Mouse (Mus musculus) limb, embryonic 14.5 days (tissue): Measurements from ENCODE around the gene M6pr. TPM values are rescaled to one million over a fixed set of nuclear protein-coding genes. Genes with fewer than 3 reads are reported as not detected.

ENCODE experiments used
- ATAC-seq: fragments of 200-750 bp; cut with Nextera tagmentation; 2 replicates; pipeline ENCODE4 v1.8.0; 2017; ENCODE audit warnings: low read depth, moderate number of reproducible peaks, moderate TSS enrichment; ENCODE audit not compliant: low FRiP score
- DNase-seq: peaks from one replicate; pipeline ENCODE4 v3.0.0-alpha.2; 2015; ENCODE audit warnings: low spot score
- H3K27ac ChIP-seq: fragments of 300-500 bp; sonication (generic); replicated peaks from 2 replicates; pipeline ENCODE4 v1.5.1; 2014; ENCODE audit warnings: low read depth, mild to moderate bottlenecking, low read length, moderate library complexity, mixed read lengths
- H3K27me3 ChIP-seq: fragments of 300-500 bp; sonication (generic); 2 replicates; pipeline ENCODE4 v1.6.1; 2014; ENCODE audit warnings: low read length, mixed read lengths; ENCODE audit not compliant: control insufficient read depth, insufficient read depth
- H3K36me3 ChIP-seq: fragments of 300-500 bp; sonication (generic); 2 replicates; pipeline ENCODE4 v1.6.1; 2014; ENCODE audit warnings: mild to moderate bottlenecking, low read length, moderate library complexity, mixed read lengths; ENCODE audit not compliant: control insufficient read depth, insufficient read depth
- H3K4me1 ChIP-seq: fragments of 300-500 bp; sonication (generic); 2 replicates; pipeline ENCODE4 v1.6.1; 2014; ENCODE audit warnings: antibody characterized with exemption, low read length, mixed read lengths; ENCODE audit not compliant: control insufficient read depth, insufficient read depth
- H3K4me2 ChIP-seq: fragments of 300-500 bp; sonication (generic); replicated peaks from 2 replicates; pipeline ENCODE4 v1.6.1; 2014; ENCODE audit warnings: low read depth, mild to moderate bottlenecking, low read length, moderate library complexity; ENCODE audit not compliant: severe bottlenecking
- H3K4me3 ChIP-seq: fragments of 300-500 bp; sonication (generic); replicated peaks from 2 replicates; pipeline ENCODE4 v1.5.1; 2014; ENCODE audit warnings: low read length
- H3K9ac ChIP-seq: fragments of 300-500 bp; sonication (generic); 2 replicates; pipeline ENCODE4 v1.6.1; 2014; ENCODE audit warnings: mild to moderate bottlenecking, low read depth, low read length, moderate library complexity; ENCODE audit not compliant: severe bottlenecking
- H3K9me3 ChIP-seq: fragments of 300-500 bp; sonication (generic); 2 replicates; pipeline ENCODE4 v1.6.1; 2016; ENCODE audit warnings: low read length; ENCODE audit not compliant: control insufficient read depth
- POLR2A ChIP-seq: fragments of 200-500 bp; IDR thresholded peaks from 2 replicates; pipeline ENCODE4 v1.8.0; 2012; ENCODE audit warnings: inconsistent platforms, mild to moderate bottlenecking, moderate library complexity, borderline replicate concordance; ENCODE audit not compliant: insufficient read depth, insufficient read length; ENCODE audit errors: extremely low read depth
- whole genome bisulfite sequencing: fragments of 180-500 bp; shearing (Covaris S2); extraction: QIAGEN DNeasy Blood & Tissue Kit; methylation state at CpG from one replicate; pipeline ENCODE4 v1.1.7; 2014; 5-methylcytosine and 5-hydroxymethylcytosine counted together
- polyA plus RNA-seq, 2 experiments: library from polyadenylated mRNA; depleted of rRNA in 1 of 2; stranded (reverse) in 1 of 2; unstranded in 1 of 2; fragments of >200 nt; fragmentation: Nextera tagmentation in 1 of 2; extraction: Ambion mirVana in 1 of 2; gene quantifications; 2 replicates each; pipeline versions ENCODE4 v1.2.1 to v1.2.3; 2012 to 2014

The M6pr gene
- polyA plus RNA-seq, 2 experiments = 62.6 to 84.2 TPM

DNA sequence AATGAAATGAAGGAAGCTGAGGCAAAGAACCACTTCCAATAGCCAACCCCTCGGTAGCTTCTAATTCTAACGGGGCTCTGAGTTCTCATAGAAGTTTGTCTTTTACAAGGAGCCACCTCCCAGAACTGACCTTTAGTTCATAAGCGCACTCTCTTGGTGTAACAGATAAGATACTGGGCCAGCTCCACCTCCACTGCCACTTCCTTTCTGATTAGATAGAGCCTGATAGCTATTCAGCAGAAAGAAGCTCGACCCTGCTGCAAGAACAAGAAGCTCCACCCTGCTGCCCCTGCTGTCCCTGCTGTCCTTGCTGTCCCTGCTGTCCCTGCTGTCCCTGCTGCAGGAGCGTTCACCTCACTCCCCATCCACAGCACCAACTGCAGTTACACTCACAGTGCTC, 34.0 kb upstream of the M6pr start:
- 78% methylated on average over 5 of the region's 5 CpGs for WGBS
- Histone ChIP-seq H3K9ac (no peak overlapping the region), H3K9me3 (no peaks in the 10 kb centered on the region), H3K27me3 (no peaks in the 10 kb centered on the region), H3K4me3 (no peak overlapping the region), H3K27ac (no peak overlapping the region), H3K4me2 (no peak overlapping the region), H3K36me3 (no peaks in the 10 kb centered on the region), H3K4me1 (no peaks in the 10 kb centered on the region)
- DNase-seq (no peak), ATAC-seq (no peak)
- no peak for TF ChIP-seq POLR2A

DNA sequence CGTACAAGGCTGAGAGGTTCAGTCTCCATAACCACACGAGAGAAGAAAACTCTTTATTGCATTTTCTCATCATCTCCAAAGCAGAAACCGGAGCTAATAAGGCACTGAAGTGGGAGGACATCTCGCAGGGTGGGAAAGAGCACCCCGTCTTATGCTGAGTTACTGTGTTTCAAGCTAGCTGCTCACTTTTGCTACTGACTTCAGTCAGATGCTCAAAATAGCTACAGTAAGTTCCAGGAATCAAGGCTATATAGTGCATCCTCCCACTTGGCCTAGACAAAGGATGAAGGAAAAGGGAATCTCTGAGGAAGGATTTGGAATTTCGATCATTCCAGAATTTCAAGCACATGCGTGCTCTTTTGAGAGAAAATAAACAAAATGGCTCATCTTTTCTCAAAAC, 32.0 kb upstream of the M6pr start:
- Histone ChIP-seq H3K9ac (no peak overlapping the region), H3K4me1 (no peaks in the 10 kb centered on the region), H3K9me3 (no peaks in the 10 kb centered on the region), H3K36me3 (no peaks in the 10 kb centered on the region), H3K27me3 (no peaks in the 10 kb centered on the region), H3K27ac (no peak overlapping the region), H3K4me3 (no peak overlapping the region), H3K4me2 (no peak overlapping the region)
- WGBS = 87% methylated on average over 7 of the region's 7 CpGs
- DNase-seq (no peak), ATAC-seq (no peak)
- no peak for TF ChIP-seq POLR2A

DNA sequence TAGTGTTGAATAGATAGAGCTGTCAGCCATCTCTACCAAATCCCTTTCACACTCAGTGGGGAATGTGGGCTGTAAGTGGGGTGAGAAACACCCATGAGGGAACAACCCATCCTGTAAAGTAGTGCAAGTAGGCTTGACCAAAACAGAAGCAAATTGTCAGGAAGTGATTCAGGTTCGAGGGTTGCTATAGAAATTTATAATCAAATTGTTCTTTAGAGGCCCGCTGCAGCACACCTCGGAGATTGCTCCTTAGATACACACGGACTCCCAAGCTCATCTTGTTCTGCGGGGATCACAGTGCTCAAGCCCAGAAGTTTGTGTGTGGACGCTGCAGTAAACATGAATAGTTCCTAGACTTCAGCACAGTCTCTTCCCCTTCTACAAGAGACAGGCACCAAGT, 25.7 kb upstream of the M6pr start, which contains the start of gene Klrg1:
Gene Klrg1, minus strand, starts transcription at position 101 of the 400 bp plus-strand sequence.
- Histone ChIP-seq H3K9me3 (no peaks in the 10 kb centered on the region), H3K4me3 (no peak within 1 kb of the TSS), H3K36me3 (no peaks in the 10 kb centered on the region), H3K9ac (no peak within 1 kb of the TSS), H3K4me2 (no peak within 1 kb of the TSS), H3K27ac (no peak within 1 kb of the TSS), H3K4me1 (no peaks in the 10 kb centered on the region), H3K27me3 (no peaks in the 10 kb centered on the region)
- ATAC-seq (no peak), DNase-seq (no peak)
- TF ChIP-seq POLR2A = no peak
- 80% methylated on average over 6 of the region's 6 CpGs for WGBS

DNA sequence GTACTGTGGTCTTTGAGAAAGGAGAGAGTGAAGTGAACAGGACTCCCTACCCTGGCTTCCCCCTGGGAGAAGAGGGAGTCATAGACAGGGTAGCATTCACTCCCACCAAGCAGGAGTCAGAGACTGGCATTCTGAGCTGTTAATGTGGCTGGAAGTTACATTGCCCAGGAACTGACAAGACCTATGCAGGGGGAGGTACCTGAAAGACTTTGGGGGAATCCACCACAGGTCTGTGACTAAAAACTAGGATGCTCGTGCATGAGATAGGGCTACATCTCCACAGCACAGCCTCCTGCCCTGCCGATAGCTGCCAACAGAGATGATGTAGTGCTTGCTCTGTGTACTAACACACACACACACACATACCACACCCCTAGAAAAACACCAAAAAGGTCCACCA, 25.1 kb upstream of the M6pr start:
- no peaks in the 10 kb centered on the region for H3K36me3 ChIP-seq
- no peak for TF ChIP-seq POLR2A
- H3K27me3 ChIP-seq = no peaks in the 10 kb centered on the region
- H3K9me3 ChIP-seq = no peaks in the 10 kb centered on the region
- no peaks in the 10 kb centered on the region for H3K4me1 ChIP-seq
- no peak for ATAC-seq
- H3K9ac ChIP-seq = no peak overlapping the region
- H3K4me3 ChIP-seq = no peak overlapping the region
- no peak overlapping the region for H3K4me2 ChIP-seq
- DNase-seq = no peak
- no peak overlapping the region for H3K27ac ChIP-seq
- WGBS = 92% methylated on average over 2 of the region's 2 CpGs

DNA sequence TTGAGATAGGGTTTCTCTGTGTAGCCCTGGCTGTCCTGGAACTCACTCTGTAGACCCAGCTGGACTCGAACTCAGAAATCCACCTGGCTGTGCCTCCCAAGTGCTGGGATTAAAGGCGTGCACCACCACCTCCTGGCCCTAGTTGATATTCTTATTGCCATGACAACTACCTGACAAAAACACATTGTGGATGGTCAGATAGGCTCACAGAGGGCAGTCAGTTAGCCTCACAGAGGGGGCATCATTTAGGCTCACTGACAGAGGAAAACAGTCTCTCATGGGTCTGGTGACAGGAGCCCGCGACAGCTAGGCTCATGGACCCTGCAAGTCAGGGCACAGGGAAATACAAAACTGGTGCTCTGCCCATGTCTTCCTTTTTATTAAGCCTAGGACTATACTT, 24.2 kb upstream of the M6pr start:
- no peaks in the 10 kb centered on the region for H3K4me1 ChIP-seq
- TF ChIP-seq POLR2A = no peak
- no peak overlapping the region for H3K4me2 ChIP-seq
- H3K36me3 ChIP-seq = no peaks in the 10 kb centered on the region
- WGBS = 87% methylated on average over 4 of the region's 4 CpGs
- no peak for ATAC-seq
- no peak overlapping the region for H3K4me3 ChIP-seq
- no peaks in the 10 kb centered on the region for H3K9me3 ChIP-seq
- H3K27ac ChIP-seq = no peak overlapping the region
- no peak for DNase-seq
- H3K9ac ChIP-seq = no peak overlapping the region
- no peaks in the 10 kb centered on the region for H3K27me3 ChIP-seq

DNA sequence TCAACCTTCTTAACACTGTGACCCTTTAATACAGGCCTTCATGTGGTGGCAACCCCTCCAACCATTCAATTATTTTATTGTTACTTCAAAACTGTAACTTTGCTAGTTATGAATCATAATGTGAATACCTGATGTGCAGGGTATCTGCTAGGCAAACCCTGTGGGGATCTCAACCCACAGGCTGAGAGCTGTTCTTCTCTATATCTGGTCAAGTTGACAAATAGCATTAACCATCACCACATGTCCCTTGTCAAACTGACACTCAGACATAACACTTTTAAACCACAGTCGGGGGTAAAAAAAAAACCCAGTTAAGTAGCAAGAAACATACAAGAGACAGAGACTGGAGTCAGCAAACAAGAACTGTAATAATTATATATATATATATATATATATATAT, 23.7 kb upstream of the M6pr start:
- H3K27me3 ChIP-seq = no peaks in the 10 kb centered on the region
- 71% methylated on average over 1 of the region's 1 CpGs for WGBS
- no peak overlapping the region for H3K4me2 ChIP-seq
- TF ChIP-seq POLR2A = no peak
- ATAC-seq = no peak
- H3K4me1 ChIP-seq = no peaks in the 10 kb centered on the region
- H3K9ac ChIP-seq = no peak overlapping the region
- no peaks in the 10 kb centered on the region for H3K9me3 ChIP-seq
- H3K4me3 ChIP-seq = no peak overlapping the region
- DNase-seq = no peak
- no peak overlapping the region for H3K27ac ChIP-seq
- no peaks in the 10 kb centered on the region for H3K36me3 ChIP-seq
